Mouse (Mus musculus) heart, embryonic 11.5 days (tissue): ENCODE results near the gene Mrpl4. TPM values are rescaled to one million over a fixed set of nuclear protein-coding genes. Genes with fewer than 3 reads are reported as not detected.

Experiments used
- ATAC-seq: fragments of 200-750 bp; cut with Nextera tagmentation; replicated peaks from 2 replicates; pipeline ENCODE4 v1.8.0; 2017; ENCODE audit warnings: moderate library complexity; ENCODE audit not compliant: insufficient number of reproducible peaks, low FRiP score, low TSS enrichment
- H3K27ac ChIP-seq: fragments of 300-500 bp; sonication (generic); 2 replicates; pipeline ENCODE4 v1.5.1; 2014; ENCODE audit warnings: mild to moderate bottlenecking, low read depth, low read length
- H3K27me3 ChIP-seq: fragments of 300-500 bp; sonication (generic); 2 replicates; pipeline ENCODE4 v1.6.1; 2014; ENCODE audit warnings: mild to moderate bottlenecking, low read length, mixed read lengths; ENCODE audit not compliant: control insufficient read depth, insufficient read depth
- H3K36me3 ChIP-seq: fragments of 300-500 bp; sonication (generic); 2 replicates; pipeline ENCODE4 v1.6.1; 2014; ENCODE audit warnings: mild to moderate bottlenecking, low read length, moderate library complexity, mixed read lengths; ENCODE audit not compliant: control insufficient read depth, insufficient read depth
- H3K4me1 ChIP-seq: fragments of 300-500 bp; sonication (generic); 2 replicates; pipeline ENCODE4 v1.6.1; 2014; ENCODE audit warnings: low read length; ENCODE audit not compliant: control insufficient read depth, insufficient read depth
- H3K4me2 ChIP-seq: fragments of 300-500 bp; sonication (generic); 2 replicates; pipeline ENCODE4 v1.6.1; 2014; ENCODE audit warnings: mild to moderate bottlenecking, moderate library complexity
- H3K4me3 ChIP-seq: fragments of 300-500 bp; sonication (generic); 2 replicates; pipeline ENCODE4 v1.5.1; 2014; ENCODE audit warnings: low read depth, low read length
- H3K9ac ChIP-seq: fragments of 300-500 bp; sonication (generic); 2 replicates; pipeline ENCODE4 v1.6.1; 2014; ENCODE audit warnings: mild to moderate bottlenecking, low read depth, low read length, moderate library complexity
- H3K9me3 ChIP-seq: fragments of 300-500 bp; sonication (generic); replicated peaks from 2 replicates; pipeline ENCODE4 v1.6.1; 2016; ENCODE audit warnings: low read length; ENCODE audit not compliant: control insufficient read depth
- WGBS: fragments of 180-500 bp; shearing (Covaris S2); extraction: QIAGEN DNeasy Blood & Tissue Kit; methylation state at CpG from one replicate; pipeline ENCODE4 v1.1.7; 2014; ENCODE audit not compliant: insufficient replicate concordance; 5-methylcytosine and 5-hydroxymethylcytosine counted together
- polyA plus RNA-seq: library from polyadenylated mRNA; unstranded; fragments of >200 nt; fragmentation: Nextera tagmentation; extraction: Ambion mirVana; gene quantifications from 2 replicates; pipeline ENCODE4 v1.2.1, GENCODE M21; 2014

Gene Mrpl4
- polyA plus RNA-seq, 1 experiment from 2014 or later = 147 TPM

DNA sequence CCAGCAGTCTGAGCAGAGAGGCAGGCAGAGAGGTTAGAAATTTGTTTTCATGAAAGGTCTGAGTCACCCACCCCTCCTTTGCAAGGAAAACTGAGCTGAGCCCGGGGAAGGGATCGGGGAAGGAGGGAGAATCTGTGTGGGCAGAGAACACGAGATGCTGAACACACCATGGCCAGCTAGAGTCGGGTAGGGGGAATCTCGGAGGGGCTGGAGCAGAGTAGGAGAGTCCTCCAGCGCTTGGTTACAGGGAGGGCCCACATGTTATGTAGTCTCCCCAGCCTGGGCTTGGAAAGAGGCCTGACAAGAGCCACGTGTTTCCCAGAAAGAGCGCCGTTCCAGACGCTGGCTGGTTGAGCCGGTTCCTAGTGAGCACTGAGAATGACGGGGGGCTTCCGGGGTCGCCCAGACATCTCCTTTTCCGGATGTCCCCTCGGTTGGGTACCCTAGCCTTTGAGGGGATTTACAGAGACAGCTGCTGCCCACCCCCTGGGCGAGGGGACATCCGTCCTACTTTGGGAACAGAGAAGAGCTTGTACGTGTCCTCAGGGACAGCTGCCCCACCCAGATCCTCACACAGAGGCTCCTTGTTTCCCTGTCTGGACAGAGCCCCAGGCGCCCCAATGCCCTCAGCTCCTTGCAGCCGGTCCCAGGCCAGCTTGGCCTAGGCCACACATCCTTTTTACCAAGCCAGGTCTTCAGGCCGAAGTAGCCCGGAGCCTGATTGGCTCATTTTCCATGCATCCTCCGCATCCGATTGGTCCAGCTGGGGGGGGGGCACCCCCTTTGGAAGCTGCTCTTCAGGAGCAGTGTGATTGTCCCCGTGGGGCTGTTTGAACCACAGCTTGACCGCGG, 30.2 kb upstream of the Mrpl4 start:
- Histone ChIP-seq H3K4me3 (peak overlapping the region; percentile 16; the same call in 1 of the 2 replicates), H3K4me1 (peaks cover 38% of the 10 kb centered on the region), H3K27me3 (no peaks in the 10 kb centered on the region), H3K9ac (peak overlapping the region; percentile 61), H3K4me2 (peak overlapping the region; percentile 47), H3K27ac (peak overlapping the region; percentile 70), H3K9me3 (no peaks in the 10 kb centered on the region), H3K36me3 (peaks cover 12% of the 10 kb centered on the region)
- no peak for ATAC-seq
- WGBS = 47% methylated on average over 28 of the region's 28 CpGs

DNA sequence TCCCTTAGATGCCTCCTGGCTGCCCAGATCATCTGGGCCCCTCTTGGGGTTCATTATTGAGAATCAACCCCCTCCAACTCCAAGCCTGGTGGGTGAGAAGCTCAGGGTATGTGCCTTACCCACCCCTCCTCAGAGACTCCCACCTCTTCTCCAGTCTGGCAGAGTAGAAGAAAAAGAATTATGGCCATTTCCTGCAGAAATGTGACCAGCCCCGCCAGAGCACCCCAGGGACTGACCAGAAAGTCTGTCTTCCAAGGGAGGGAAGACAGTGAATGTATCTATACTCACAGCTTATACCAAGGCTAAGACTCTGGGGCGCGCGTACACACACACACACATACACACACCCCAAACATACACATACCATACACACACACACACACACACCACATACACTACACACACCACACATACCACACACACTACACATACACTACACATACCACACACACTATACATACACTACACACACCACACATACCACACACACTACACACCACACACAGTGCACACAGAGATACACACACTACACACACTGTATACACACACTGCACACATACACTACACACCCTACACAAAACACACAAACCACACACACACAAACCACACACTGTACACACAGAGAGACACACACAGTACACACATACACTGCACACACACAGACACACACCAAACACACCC, 29.4 kb upstream of the Mrpl4 start:
- H3K27ac ChIP-seq = 0 out of 2 replicates have a peak overlapping the region, but pooled peaks have one; percentile 70
- H3K9ac ChIP-seq = peak overlapping the region; percentile 61; the same call in 1 of the 2 replicates
- H3K4me2 ChIP-seq = peak overlapping the region; percentile 47
- no peaks in the 10 kb centered on the region for H3K9me3 ChIP-seq
- peaks cover 39% of the 10 kb centered on the region for H3K4me1 ChIP-seq
- H3K4me3 ChIP-seq = peak overlapping the region; percentile 16; the same call in 1 of the 2 replicates
- 81% methylated on average over 4 of the region's 4 CpGs for WGBS
- ATAC-seq = no peak
- H3K36me3 ChIP-seq = peaks cover 4% of the 10 kb centered on the region
- H3K27me3 ChIP-seq = no peaks in the 10 kb centered on the region

DNA sequence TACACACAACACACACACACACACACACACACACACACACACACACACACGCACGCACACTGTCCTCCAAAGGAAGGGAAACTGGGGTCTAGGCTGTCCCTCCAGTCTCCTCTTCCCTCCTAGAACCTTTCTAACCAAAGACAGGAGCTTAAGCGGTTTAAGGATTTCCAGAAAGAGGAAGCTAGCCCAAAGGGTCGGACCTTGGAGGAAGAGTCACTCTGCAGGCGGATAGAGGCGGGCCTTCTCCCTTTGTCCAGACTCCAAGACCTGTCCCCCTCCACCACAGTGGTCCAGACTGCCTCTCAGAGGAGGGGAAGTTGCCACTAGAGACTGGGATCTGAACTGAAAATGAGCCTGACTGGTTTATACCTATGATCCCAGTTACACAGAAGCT, 28.9 kb upstream of the Mrpl4 start:
- H3K27me3 ChIP-seq = no peaks in the 10 kb centered on the region
- H3K27ac ChIP-seq = no peak overlapping the region
- peak overlapping the region; percentile 54 for H3K9ac ChIP-seq
- H3K4me3 ChIP-seq = peak overlapping the region; percentile 1; the same call in 1 of the 2 replicates
- peaks cover 41% of the 10 kb centered on the region for H3K4me1 ChIP-seq
- 56% methylated on average over 6 of the region's 6 CpGs for WGBS
- no peaks in the 10 kb centered on the region for H3K36me3 ChIP-seq
- no peaks in the 10 kb centered on the region for H3K9me3 ChIP-seq
- peak overlapping the region; percentile 47 for H3K4me2 ChIP-seq
- no peak for ATAC-seq

DNA sequence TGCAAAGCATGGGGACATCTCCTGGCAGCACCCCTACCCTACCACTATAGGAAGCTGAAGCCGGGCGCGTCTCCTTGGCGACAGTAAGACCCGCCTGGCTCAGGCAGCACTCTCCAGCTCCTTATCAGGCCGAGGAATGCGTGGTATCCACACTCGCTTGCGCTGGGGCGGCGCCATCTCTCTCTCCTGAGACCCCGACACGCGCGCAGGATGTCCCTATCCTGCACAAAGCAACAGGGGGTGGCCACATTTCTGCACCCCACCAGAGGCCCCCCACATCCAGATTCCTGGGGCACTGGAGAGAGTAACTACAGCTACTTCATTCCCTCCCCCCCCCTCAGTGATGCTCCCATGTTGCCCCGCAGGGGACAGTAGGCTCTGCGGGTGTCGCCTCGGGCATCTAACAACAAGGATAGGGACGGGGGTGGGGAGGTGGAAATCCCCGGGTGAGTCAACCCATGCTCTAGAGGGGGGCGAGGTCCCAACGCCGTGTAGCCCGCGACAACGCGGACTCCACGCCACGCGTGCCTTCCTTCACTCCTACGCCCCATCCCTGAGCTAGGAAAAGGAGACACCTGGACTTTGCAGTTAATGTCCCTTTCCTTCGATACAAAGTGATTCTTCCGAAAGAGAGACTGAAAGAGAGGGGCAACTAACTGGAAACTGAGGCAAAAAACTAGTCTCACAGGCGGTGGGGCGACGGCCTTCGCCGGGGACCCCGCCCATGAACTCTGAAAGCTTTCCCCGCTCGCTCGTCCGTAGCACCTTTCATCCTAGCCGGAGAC, 26.9 kb upstream of the Mrpl4 start:
- H3K4me3 ChIP-seq = peak overlapping the region; percentile 78
- H3K9ac ChIP-seq = peak overlapping the region; percentile 83
- H3K4me2 ChIP-seq = peak overlapping the region; percentile 86
- peak; percentile 64 for ATAC-seq
- peak overlapping the region; percentile 90 for H3K27ac ChIP-seq
- H3K4me1 ChIP-seq = peaks cover 41% of the 10 kb centered on the region
- no peaks in the 10 kb centered on the region for H3K9me3 ChIP-seq
- WGBS = under 1% methylated on average over 45 of the region's 45 CpGs
- H3K27me3 ChIP-seq = no peaks in the 10 kb centered on the region
- no peaks in the 10 kb centered on the region for H3K36me3 ChIP-seq

DNA sequence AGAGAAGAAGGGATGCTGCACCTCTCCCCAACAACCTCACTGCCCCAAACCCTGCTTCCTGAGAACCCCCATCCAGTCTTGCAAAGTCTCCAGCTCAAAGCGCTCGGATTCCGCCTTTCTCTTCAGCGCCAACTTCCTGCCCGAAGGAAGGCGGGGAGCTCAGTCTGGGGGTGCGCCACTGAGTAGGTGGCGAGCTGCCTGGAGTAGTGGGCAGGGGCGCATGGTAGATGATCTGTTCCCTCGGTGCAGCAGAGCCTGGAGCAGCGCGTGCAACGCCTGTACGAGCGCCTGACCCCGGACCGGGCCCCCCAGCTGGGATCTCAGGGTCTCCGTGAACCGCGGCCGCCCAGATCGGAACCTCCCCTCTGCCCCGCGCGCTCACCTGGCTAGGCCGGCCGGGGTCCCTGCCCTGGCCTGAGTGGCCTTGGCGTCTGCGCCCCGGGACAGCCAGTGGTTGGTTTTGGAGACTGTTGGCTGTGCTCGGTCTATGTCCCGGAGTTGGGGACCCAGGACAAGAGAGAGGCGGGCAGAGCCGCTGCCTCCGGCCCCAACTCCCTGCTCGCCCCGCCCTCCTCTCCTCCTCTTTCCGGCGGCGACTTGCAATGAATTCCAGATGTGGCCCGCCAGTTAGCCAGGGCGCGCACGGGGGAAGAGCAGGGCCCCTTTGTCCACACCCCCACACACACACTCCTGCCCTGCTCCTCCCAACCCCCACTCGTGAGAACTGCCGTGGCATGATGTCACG, 26.1 kb upstream of the Mrpl4 start, which contains the start of gene S1pr2:
Gene S1pr2, minus strand, starts transcription at position 566 of the 745 bp plus-strand sequence.
- Histone ChIP-seq H3K9ac (peak within 1 kb of the TSS; percentile 83), H3K27me3 (no peaks in the 10 kb centered on the region), H3K36me3 (no peaks in the 10 kb centered on the region), H3K4me3 (peak within 1 kb of the TSS; percentile 78), H3K27ac (peak within 1 kb of the TSS; percentile 90), H3K4me2 (peak within 1 kb of the TSS; percentile 86), H3K4me1 (peaks cover 41% of the 10 kb centered on the region), H3K9me3 (no peaks in the 10 kb centered on the region)
- WGBS = under 1% methylated on average over 47 of the region's 47 CpGs
- ATAC-seq = peak; percentile 65

DNA sequence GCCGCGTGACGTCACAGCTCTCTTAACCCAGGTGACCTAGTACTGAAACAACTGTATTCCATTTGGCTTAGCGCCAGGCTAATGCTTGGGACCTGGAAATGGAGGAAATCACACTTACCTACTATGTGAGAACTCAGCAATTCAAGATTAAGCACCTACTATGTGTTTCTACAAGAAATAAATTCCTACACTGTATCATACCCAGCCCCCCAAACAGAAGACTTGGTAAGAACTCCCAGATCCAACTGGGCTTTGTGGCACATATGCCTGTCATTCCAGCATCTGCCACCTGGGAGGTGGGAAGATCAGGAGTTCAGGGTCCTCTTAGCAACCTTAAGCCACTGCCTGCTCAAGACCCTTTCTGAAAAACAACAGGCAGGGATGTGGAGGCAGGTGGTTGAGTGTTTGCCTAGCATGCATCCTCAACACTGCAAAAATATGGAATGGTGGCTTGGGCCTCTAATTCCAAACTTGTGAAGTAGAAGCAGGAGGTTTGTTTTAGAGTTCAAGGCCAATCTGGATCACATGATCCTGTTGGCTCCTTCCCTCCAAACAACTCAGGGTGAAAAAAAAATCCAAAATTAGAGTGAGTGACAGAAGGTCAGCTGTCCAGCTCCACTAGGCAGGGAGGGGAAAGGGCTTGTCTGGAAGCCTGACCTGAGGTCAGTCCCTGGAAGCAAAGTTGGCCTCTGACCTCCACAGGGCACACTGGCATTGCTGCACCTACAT, 25.4 kb upstream of the Mrpl4 start:
- H3K4me3 ChIP-seq = peak overlapping the region; percentile 78
- peak overlapping the region; percentile 86 for H3K4me2 ChIP-seq
- H3K4me1 ChIP-seq = peaks cover 35% of the 10 kb centered on the region
- H3K36me3 ChIP-seq = no peaks in the 10 kb centered on the region
- H3K9ac ChIP-seq = peak overlapping the region; percentile 83; the same call in 1 of the 2 replicates
- no peak for ATAC-seq
- peak overlapping the region; percentile 90 for H3K27ac ChIP-seq
- no peaks in the 10 kb centered on the region for H3K27me3 ChIP-seq
- H3K9me3 ChIP-seq = no peaks in the 10 kb centered on the region
- WGBS = 3% methylated on average over 4 of the region's 4 CpGs

DNA sequence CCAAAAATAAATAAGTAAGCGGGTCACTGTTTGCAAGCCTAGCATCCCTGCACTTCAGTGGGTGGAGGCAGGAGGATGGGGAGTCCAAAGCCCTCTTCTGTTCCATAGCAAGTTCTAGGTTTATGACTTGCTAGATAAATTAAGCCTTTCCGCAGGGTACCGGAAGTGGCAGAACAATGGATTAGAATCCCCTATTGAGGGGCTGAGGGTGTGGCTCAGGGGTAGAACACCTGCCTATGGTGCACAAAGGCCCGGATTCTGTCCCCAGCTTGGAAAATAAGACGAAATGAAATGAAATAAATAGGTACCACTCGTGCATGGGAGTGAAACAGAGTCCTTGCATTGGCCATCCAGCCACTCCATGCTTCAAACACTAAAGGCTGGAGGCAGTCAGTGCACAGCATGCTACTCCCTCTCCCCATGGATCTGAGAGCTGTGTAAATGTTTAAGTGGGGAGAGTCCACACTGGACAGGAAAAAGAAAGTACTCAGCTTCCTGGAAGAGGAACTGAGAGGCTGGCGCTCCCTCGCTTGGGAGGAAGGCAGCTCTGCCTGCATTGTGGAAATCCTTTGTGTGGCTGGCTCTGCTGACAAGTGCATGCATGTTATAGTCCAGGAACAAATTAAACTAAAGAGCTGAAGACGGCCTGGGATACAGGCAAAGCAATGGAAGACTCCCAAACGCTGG, 24.0 kb upstream of the Mrpl4 start:
- H3K4me3 ChIP-seq = no peak overlapping the region
- peaks cover 22% of the 10 kb centered on the region for H3K4me1 ChIP-seq
- 61% methylated on average over 10 of the region's 10 CpGs for WGBS
- no peak overlapping the region for H3K9ac ChIP-seq
- H3K36me3 ChIP-seq = no peaks in the 10 kb centered on the region
- H3K27ac ChIP-seq = peak overlapping the region; percentile 12; the same call in 1 of the 2 replicates
- ATAC-seq = no peak
- no peaks in the 10 kb centered on the region for H3K9me3 ChIP-seq
- H3K4me2 ChIP-seq = no peak overlapping the region
- H3K27me3 ChIP-seq = no peaks in the 10 kb centered on the region
